Mouse (Mus musculus) common myeloid progenitor, adult 5-6 weeks (primary cell): ENCODE results near the gene Sh3bp5l. TPM values are rescaled to one million over a fixed set of nuclear protein-coding genes. Genes with fewer than 3 reads are reported as not detected.
"Not testable (repeated sequence)": the region's sequence is repeated elsewhere in the genome, so short reads cannot be mapped to it uniquely, and the experiment has no call there.

Source experiments
- ATAC-seq: replicated peaks from 2 replicates; pipeline ENCODE4 v1.8.0; 2016; ENCODE audit warnings: low read depth, mild to moderate bottlenecking, moderate TSS enrichment, inconsistent platforms; ENCODE audit not compliant: poor library complexity, severe bottlenecking
- total RNA-seq: library from RNA; stranded (forward); fragments of 200-1000, 187-1606 nt; gene quantifications from 2 replicates; pipeline ENCODE4 v1.2.3, GENCODE M21; 2017

The Sh3bp5l gene
- total RNA-seq, 1 experiment from 2014 or later, result 12.7 TPM

DNA sequence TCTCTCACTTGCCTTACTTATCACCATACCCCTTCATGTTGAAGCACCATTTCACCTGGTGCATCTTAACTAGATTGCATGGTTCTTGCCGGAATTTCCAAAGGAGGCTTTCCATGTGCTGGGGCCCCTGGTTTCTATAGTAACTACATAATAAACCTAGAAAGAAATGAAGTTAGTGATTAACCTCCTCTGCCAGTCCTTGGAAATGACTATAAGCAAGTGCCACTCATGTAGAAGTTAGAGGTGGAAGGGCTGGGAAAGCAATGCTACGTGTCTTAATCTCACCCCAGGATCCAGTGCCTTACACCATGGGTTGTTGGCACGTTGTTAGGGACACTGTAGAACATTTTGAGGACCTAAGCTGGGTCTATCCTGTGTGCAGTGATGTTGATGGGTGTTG, 33.9 kb downstream of the Sh3bp5l start:
- ATAC-seq, result no peak

DNA sequence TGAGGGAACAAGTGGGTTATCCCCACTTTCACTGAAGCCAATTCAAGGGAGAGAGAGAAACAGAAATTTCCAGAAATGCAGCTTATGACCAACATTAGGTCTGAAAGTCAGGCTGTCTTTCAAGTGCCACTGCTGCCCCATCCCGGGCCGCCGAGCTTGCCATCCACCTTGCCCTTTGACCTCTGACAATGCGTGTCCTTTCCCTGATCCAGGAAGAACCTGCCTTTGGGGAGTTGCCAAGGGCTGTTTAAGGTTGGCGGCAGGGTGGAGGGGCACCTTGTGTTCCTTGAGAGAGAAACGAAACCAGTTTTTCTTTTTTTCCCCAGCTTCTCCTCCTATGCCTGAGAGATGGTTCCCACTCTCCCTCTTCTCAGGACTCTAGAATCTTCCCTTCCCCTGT, 35.7 kb downstream of the Sh3bp5l start:
- ATAC-seq, result not testable (repeated sequence)

DNA sequence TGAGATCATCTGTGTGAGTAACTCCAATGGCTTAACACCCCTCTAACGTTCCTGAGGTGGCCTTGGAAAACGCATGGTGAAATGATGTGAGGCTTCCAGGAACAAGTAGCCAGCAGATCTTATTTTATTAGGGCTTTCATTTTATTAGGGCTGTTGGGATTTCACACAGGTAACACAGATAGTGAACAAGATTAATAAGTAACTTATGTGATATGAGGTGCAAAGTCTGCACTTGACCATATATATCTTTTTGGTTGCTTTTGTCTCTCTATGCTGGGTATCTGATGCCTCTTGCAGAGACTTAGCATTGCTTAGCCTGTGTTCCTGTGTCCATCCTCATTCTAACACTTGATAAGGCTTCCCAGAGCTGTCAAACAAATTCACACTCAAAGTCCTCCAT, 46.7 kb downstream of the Sh3bp5l start:
- ATAC-seq, result no peak

DNA sequence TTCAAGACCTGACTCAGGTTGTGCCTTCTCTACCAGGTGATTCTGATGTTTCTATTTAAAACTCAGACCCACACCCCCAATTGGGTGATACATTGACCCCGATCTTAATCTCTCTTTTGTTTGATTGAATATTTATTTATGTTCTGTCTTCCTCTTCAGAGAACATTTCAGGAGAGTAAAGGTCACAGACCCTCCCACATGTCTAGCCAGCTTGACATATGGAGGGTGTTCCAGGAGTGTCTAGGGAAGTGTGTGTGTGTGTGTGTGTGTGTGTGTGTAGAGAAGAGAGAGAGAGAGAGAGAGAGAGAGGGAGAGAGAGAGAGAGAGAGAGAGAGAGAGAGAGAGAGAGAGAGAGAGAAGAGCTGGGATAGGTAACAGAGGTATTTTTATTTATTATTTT, 47.2 kb downstream of the Sh3bp5l start:
- ATAC-seq, result no peak

DNA sequence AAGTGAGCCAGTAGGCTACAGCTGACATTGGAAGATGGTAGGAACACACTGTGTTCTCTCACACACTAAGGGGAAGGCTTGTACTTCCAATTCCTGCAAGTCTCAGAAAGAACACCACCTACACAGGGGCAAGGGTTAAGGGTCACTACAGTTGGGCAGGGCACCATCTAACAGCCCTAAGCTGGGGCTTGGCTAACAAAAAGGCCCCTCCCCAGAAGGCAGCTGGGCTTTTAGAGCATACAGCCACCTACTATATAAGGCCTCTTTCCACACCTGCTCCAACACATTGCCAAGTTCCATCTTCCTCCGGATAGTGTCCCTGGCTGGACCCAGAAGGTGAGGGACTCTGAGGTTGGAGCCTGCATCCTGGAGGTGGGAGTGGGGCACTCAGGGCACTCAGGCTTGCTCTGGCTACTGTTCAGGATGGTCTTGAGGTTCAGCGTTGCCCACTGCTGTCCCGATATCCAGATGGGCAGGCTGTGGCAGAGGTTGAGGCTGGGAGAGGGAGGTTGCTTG, 48.3 kb downstream of the Sh3bp5l start, which contains the start of gene Lypd8:
Gene Lypd8, plus strand, starts transcription at position 281 of the 516 bp plus-strand sequence.
- ATAC-seq, result no peak

DNA sequence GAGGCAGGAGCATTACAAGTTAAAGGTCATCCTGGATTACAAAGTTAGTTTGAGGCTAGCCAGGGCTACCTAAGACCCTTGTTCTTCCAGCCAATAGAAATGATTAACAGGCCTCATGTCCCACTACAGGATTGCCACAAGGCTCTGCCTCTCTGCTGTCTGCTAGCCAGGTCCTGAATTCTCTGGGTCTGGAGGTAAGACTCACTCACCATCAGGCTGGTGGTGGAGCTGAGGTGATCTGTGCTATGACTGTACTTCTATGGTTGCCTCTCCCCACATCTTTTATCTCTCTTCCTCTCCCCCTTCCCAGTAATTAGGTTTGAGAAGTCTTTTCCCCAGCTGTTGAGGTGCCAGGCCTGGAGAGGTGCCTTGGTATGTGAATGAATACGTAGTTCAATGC, 49.0 kb downstream of the Sh3bp5l start:
- ATAC-seq, result no peak

DNA sequence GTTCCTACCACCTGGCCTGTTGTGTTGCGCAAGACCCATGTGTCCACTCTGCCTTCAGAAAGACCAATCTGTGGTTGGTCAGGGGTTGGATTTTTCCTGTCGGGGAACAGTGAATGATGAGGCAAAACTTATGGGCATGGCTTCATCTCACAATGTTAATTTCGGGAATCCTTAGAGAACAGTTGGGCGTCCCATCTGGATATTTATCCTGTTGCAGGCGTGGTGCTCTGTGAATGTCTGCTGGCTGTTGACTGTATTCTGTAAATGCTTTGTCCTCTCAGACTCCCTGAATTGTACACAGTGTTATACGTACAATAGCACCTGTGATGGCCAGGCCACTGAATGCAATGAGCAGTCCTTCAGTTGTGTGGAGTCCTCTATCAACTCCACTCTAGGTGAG, 51.9 kb downstream of the Sh3bp5l start:
- ATAC-seq, result no peak

Other genes with a start within 250 kb of the Sh3bp5l start
- gene Gm12248, start 237.6 kb upstream of the Sh3bp5l start, total RNA-seq, result not detected in 2 replicates
- 84.7 and 110 TPM in 2 replicates for gene Cnot8, start 226.6 kb upstream of the Sh3bp5l start, total RNA-seq
- 36.8 and 38.3 TPM in 2 replicates for gene Gemin5, start 162.2 kb upstream of the Sh3bp5l start, total RNA-seq
- 55.0 and 55.2 TPM in 2 replicates for gene Mrpl22, start 159.1 kb upstream of the Sh3bp5l start, total RNA-seq
- gene Igtp, start 131.2 kb upstream of the Sh3bp5l start, total RNA-seq, result 15.2 and 15.4 TPM in 2 replicates
- gene Irgm2, start 131.1 kb upstream of the Sh3bp5l start, total RNA-seq, result 4.6 and 7.8 TPM in 2 replicates
- gene 4930438A08Rik, start 55.9 kb upstream of the Sh3bp5l start, total RNA-seq, result 0.41 and 0.92 TPM in 2 replicates
- 15.8 and 19.3 TPM in 2 replicates for gene Zfp692, start 23.7 kb upstream of the Sh3bp5l start, total RNA-seq
- gene Zfp672, start 385 bp upstream of the Sh3bp5l start, total RNA-seq, result 23.0 and 25.8 TPM in 2 replicates
- not detected in 2 replicates for gene Lypd8, start 48.3 kb downstream of the Sh3bp5l start, total RNA-seq
- gene 1810065E05Rik, start 90.4 kb downstream of the Sh3bp5l start, total RNA-seq, result not detected in 2 replicates
- not detected in 2 replicates for gene Gm12253, start 101.8 kb downstream of the Sh3bp5l start, total RNA-seq
- gene Lypd9, start 122.2 kb downstream of the Sh3bp5l start, total RNA-seq, result not detected in 2 replicates
- gene Olfr30, start 131.5 kb downstream of the Sh3bp5l start, total RNA-seq, result not detected in 2 replicates
- not detected in 2 replicates for gene Olfr332, start 161.8 kb downstream of the Sh3bp5l start, total RNA-seq
- not detected in 2 replicates for gene Olfr331, start 171.8 kb downstream of the Sh3bp5l start, total RNA-seq
- gene Olfr330, start 204.1 kb downstream of the Sh3bp5l start, total RNA-seq, result not detected in 2 replicates
- gene Olfr329-ps, start 215.7 kb downstream of the Sh3bp5l start, total RNA-seq, result not detected in 2 replicates
- gene Olfr328, start 224.9 kb downstream of the Sh3bp5l start, total RNA-seq, result not detected in 2 replicates
- not detected in 2 replicates for gene Olfr224, start 239.8 kb downstream of the Sh3bp5l start, total RNA-seq
- not detected in 2 replicates for gene Olfr325, start 247.0 kb downstream of the Sh3bp5l start, total RNA-seq